Mouse (Mus musculus): ENCODE results near the gene Ado. TPM values are rescaled to one million over a fixed set of nuclear protein-coding genes. Genes with fewer than 3 reads are reported as not detected.

Gene Ado
- total RNA-seq, 2 experiments from 2014 or later, result 22.8 to 23.1 TPM

GRCm38 (mm10) chr10:67536621-67537141, 12.1 kb downstream of the Ado start:
- peak; percentile 43 for DNase-seq

GRCm38 (mm10) chr10:67535972-67536371, 12.8 kb downstream of the Ado start:
- peak; percentile 86 for DNase-seq

- peak; percentile 44 for DNase-seq
Measured at GRCm38 (mm10) chr10:67535256-67535655, 13.5 kb downstream of the Ado start, which contains the start of gene Egr2. TSS of gene Egr2 (plus strand) at chr10:67535475.

GRCm38 (mm10) chr10:67529769-67530168, 19.0 kb downstream of the Ado start:
- no peak for DNase-seq

GRCm38 (mm10) chr10:67526435-67526834, 22.3 kb downstream of the Ado start:
- no peak for DNase-seq

GRCm38 (mm10) chr10:67524694-67525093, 24.1 kb downstream of the Ado start:
- no peak for DNase-seq

- no peak for DNase-seq
Measured at GRCm38 (mm10) chr10:67524130-67524529, 24.6 kb downstream of the Ado start.

GRCm38 (mm10) chr10:67518733-67519132, 30.0 kb downstream of the Ado start:
- DNase-seq, result no peak

- DNase-seq, result no peak
Measured at GRCm38 (mm10) chr10:67512871-67513270, 35.9 kb downstream of the Ado start.

GRCm38 (mm10) chr10:67512211-67512610, 36.5 kb downstream of the Ado start:
- DNase-seq, result no peak

GRCm38 (mm10) chr10:67505248-67505647, 43.5 kb downstream of the Ado start:
- no peak for DNase-seq

- DNase-seq, result no peak
Measured at GRCm38 (mm10) chr10:67504046-67504445, 44.7 kb downstream of the Ado start.

GRCm38 (mm10) chr10:67503320-67503995, 45.3 kb downstream of the Ado start:
- no peak for DNase-seq

GRCm38 (mm10) chr10:67497951-67498350, 50.8 kb downstream of the Ado start:
- no peak for DNase-seq

GRCm38 (mm10) chr10:67497144-67497892, 51.4 kb downstream of the Ado start:
- no peak for DNase-seq

Other genes with a start within 250 kb of the Ado start
- gene Egr2, start 13.5 kb downstream of the Ado start, total RNA-seq (2021), result 1 to 10 TPM; 1.1 to 1.2 TPM

All from adrenal gland, postnatal 10 days (tissue).